Mouse (Mus musculus) intestine, postnatal 0 days (tissue): ENCODE data around the gene Dnm3. TPM values are rescaled to one million over a fixed set of nuclear protein-coding genes. Genes with fewer than 3 reads are reported as not detected.
A peak's percentile ranks its signal among the peaks of the same experiment; 100 is the strongest.

ENCODE experiments used
- ATAC-seq: fragments of 200-750 bp; cut with Nextera tagmentation; 2 replicates; pipeline ENCODE4 v1.8.0; 2017; ENCODE audit warnings: mild to moderate bottlenecking, moderate TSS enrichment, moderate library complexity
- H3K27ac ChIP-seq: fragments of 300-500 bp; sonication (generic); 2 replicates; pipeline ENCODE4 v1.5.1; 2014; ENCODE audit warnings: mild to moderate bottlenecking, low read depth, low read length, moderate library complexity
- H3K27me3 ChIP-seq: fragments of 300-500 bp; sonication (generic); replicated peaks from 2 replicates; pipeline ENCODE4 v1.6.1; 2014; ENCODE audit warnings: low read length, mixed read lengths; ENCODE audit not compliant: control insufficient read depth, insufficient read depth
- H3K36me3 ChIP-seq: fragments of 300-500 bp; sonication (generic); 2 replicates; pipeline ENCODE4 v1.6.1; 2014; ENCODE audit warnings: mild to moderate bottlenecking, moderate library complexity; ENCODE audit not compliant: control insufficient read depth, insufficient read depth
- H3K4me1 ChIP-seq: fragments of 300-500 bp; sonication (generic); replicated peaks from 2 replicates; pipeline ENCODE4 v1.6.1; 2014; ENCODE audit warnings: antibody characterized with exemption, low read length, mixed read lengths; ENCODE audit not compliant: control insufficient read depth, insufficient read depth
- H3K4me2 ChIP-seq: fragments of 300-500 bp; sonication (generic); replicated peaks from 2 replicates; pipeline ENCODE4 v1.6.1; 2014; ENCODE audit warnings: low read depth, mild to moderate bottlenecking, moderate library complexity
- H3K4me3 ChIP-seq: fragments of 300-500 bp; sonication (generic); 2 replicates; pipeline ENCODE4 v1.5.1; 2014; ENCODE audit warnings: low read depth, low read length
- H3K9ac ChIP-seq: fragments of 300-500 bp; sonication (generic); 2 replicates; pipeline ENCODE4 v1.6.1; 2014; ENCODE audit warnings: mild to moderate bottlenecking, low read depth, low read length
- H3K9me3 ChIP-seq: fragments of 300-500 bp; sonication (generic); 2 replicates; pipeline ENCODE4 v1.6.1; 2016; ENCODE audit warnings: mixed run types; ENCODE audit not compliant: control insufficient read depth
- CTCF ChIP-seq: sonication (generic); IDR thresholded peaks from 2 replicates; pipeline ENCODE4 v1.5.1; 2016; ENCODE audit warnings: low read depth, mild to moderate bottlenecking, control low read depth, antibody characterized with exemption, moderate library complexity
- WGBS: fragments of 180-500 bp; shearing (Covaris S2); extraction: QIAGEN DNeasy Blood & Tissue Kit; methylation state at CpG from one replicate; pipeline ENCODE4 v1.1.7; 2014; 5-methylcytosine and 5-hydroxymethylcytosine counted together
- polyA plus RNA-seq: library from polyadenylated mRNA; unstranded; fragments of >200 nt; fragmentation: Nextera tagmentation; extraction: Ambion mirVana; gene quantifications from 2 replicates; pipeline ENCODE4 v1.2.1, GENCODE M21; 2015

Gene Dnm3
- polyA plus RNA-seq, 1 experiment from 2014 or later: 5.6 TPM

DNA sequence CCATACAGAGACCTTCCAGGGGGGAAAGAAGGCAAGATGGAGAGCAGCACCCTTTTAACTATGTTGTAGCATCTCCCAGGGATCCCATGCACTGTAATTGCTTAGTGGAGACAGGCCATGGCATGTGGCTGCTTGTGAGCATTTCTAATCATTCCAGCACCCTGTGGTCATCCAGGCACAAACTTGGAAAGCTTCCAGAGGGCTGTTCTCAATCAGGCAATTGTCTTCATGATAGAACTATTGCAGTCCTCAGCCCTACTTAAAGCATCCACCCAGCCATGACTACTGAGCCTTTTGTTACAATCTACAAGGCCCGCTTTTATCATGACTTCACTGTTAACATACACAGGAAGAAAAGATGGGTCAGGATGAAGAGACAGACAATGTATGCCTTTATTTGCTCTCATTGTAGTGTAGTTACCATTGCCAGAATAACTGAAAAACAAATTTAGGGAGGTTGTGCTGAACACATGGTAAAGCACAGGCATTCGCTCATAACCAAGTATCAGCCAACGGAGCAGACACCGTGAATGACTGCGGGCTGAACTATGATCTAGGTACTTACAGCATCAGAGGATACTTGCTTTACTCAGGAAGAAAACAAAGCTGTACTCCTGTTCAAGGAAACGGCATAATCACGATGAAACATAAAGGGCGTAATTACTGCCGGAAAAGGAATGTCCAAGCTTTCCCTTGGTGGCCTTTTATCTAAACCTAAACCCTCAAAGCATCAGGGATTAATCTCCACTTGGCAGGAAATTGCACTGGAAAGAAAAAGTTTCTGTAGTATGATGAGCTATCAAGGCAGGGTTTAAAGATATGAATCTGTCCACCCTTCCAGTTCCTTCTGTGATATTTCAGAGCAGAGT, 280.8 kb downstream of the Dnm3 start:
- TF ChIP-seq CTCF: no peak
- no peaks in the 10 kb centered on the region for H3K4me1 ChIP-seq
- no peaks in the 10 kb centered on the region for H3K36me3 ChIP-seq
- no peak overlapping the region for H3K4me3 ChIP-seq
- no peak overlapping the region for H3K4me2 ChIP-seq
- no peak overlapping the region for H3K27ac ChIP-seq
- no peak overlapping the region for H3K9ac ChIP-seq
- no peaks in the 10 kb centered on the region for H3K9me3 ChIP-seq
- ATAC-seq: no peak
- 78% methylated on average over 9 of the region's 9 CpGs for WGBS
- no peaks in the 10 kb centered on the region for H3K27me3 ChIP-seq

- Histone ChIP-seq H3K4me3 (no peak overlapping the region), H3K4me2 (no peak overlapping the region), H3K27me3 (no peaks in the 10 kb centered on the region), H3K9ac (no peak overlapping the region), H3K36me3 (no peaks in the 10 kb centered on the region), H3K27ac (no peak overlapping the region), H3K4me1 (0 out of 2 replicates have a peak, but pooled peaks cover 4% of the 10 kb centered on the region), H3K9me3 (no peaks in the 10 kb centered on the region)
- WGBS: 85% methylated on average over 4 of the region's 4 CpGs
- no peak for ATAC-seq
- no peak for TF ChIP-seq CTCF
Observed at GRCm38 (mm10) chr1:162188744-162189143, 289.1 kb downstream of the Dnm3 start.

DNA sequence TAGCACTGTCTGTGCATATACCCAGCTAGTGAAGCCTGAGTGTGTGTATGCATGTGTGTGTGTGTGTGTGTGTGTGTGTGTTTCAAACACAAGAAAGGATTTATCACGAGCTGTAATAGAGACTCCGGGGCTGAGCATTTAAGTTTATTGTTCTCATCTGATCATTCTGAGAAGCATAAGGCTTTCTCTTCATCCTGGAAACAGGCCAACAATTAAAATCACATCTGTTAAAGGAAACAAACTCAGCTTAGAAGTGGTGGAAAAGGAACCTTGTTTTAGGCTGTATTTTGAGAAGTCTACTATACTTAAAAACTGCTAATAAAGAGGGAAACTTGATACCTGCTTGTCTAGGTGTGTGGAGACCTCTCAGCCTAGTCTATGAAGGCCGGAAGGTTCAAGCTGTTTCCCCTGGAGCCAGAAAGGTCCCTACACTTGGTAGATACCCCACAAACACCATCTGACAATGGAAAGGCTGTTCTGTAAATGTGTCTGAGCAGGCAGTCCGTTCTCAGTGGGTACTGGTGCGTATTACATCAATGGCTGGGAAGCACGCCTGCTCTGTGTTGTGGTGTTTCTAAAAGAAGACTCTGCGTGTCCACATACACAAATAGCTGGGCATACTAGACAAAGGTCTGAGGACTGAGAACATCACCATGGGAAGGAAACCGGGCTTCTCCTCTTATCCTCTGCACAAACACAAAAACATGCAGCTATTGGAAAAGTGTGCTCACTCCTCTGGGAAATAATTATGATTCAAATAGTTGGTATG, 290.3 kb downstream of the Dnm3 start:
- H3K4me2 ChIP-seq: no peak overlapping the region

DNA sequence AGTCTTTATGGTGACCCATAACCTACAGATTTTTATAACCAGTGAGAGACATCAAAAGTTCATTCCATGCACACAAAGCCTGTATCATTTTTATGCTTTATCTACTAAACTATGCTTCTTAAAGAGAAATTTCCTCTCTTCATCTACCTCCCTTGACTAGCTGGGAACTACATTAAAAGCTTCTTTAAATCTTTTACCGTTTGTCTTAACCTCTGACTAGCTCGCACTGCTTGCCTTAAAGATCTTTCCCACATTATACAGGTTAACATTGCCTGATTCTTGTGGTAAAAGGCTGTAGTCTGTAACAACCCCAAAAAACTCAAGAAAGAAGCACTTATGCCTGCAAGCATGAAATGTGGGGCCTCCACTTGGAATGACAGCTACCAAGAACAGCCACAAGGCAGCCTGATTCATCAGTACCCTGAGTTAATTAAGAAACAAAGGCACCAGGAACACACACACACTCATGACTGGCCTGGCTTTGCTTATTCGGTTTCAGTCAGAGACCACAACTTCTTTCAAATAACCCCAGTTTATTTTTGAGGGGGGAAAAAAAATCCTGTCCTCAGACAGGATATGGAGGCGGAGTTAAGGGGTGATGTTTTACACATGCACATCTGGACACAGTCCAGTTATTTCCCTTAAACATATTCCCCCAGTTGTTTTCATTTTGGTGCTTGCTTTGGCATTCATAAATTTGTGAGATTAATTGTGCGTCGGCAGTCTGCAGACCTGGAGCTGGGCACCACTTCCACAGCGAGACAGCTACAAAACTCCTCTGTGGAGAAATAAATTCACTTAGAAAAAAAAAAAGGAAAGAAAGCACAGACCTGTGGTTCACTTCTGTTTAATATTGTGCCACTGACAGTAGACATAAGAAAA, 291.1 kb downstream of the Dnm3 start:
- Histone ChIP-seq H3K27me3 (no peaks in the 10 kb centered on the region), H3K9ac (no peak overlapping the region), H3K4me2 (no peak overlapping the region), H3K27ac (peak overlapping the region; percentile 1; the same call in 1 of the 2 replicates), H3K36me3 (no peaks in the 10 kb centered on the region), H3K4me1 (0 out of 2 replicates have a peak, but pooled peaks cover 4% of the 10 kb centered on the region), H3K9me3 (no peaks in the 10 kb centered on the region), H3K4me3 (no peak overlapping the region)
- peak; percentile 19; the same call in 1 of the 2 replicates for ATAC-seq
- WGBS: 57% methylated on average over 7 of the region's 7 CpGs
- TF ChIP-seq CTCF: no peak

More for the DNA sequence above, 290.3 kb downstream of the Dnm3 start:
- H3K27ac ChIP-seq: peak overlapping the region; percentile 22; the same call in 1 of the 2 replicates
- no peaks in the 10 kb centered on the region for H3K27me3 ChIP-seq
- H3K9me3 ChIP-seq: no peaks in the 10 kb centered on the region
- 0 out of 2 replicates have a peak, but pooled peaks cover 4% of the 10 kb centered on the region for H3K4me1 ChIP-seq
- no peaks in the 10 kb centered on the region for H3K36me3 ChIP-seq
- H3K9ac ChIP-seq: no peak overlapping the region
- no peak for ATAC-seq
- H3K4me3 ChIP-seq: no peak overlapping the region
- TF ChIP-seq CTCF: no peak
- WGBS: 50% methylated on average over 8 of the region's 8 CpGs

DNA sequence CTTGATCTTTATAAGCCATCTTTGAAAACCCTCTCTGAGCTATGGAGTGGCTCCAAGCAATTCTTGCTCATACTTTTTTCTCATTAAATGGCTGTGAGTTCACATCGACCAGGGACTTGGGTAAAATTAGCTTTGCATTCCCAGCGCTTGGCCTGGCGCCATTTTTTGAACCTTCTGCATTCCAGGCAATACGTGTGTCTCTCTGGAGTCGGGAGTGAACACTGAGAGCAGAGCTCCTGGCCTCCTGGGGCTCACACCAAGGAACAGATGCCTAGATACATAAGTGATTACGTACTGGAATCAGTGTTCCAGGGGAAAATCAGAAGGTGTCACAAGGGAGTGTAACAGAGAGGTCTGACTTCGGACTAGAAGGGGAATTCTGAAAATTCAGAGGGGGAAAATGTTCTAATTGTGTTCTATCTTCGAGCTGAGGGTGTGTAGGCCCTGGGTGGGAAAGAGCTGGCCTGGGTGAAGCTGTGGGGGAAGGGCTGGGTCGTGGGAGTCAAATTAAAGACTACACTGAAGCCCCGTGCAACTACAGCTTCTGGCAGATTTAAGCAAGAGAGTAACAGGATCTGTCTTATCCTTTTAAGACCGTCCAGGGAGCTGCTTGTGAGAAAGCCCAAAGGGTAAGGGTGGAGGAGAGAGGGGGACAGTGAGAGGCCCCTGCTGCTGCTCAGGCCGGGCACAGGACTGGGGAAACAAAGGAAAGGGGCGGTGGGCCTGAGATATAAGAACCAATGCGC, 293.7 kb downstream of the Dnm3 start:
- TF ChIP-seq CTCF: no peak
- no peaks in the 10 kb centered on the region for H3K27me3 ChIP-seq
- H3K9ac ChIP-seq: no peak overlapping the region
- no peak overlapping the region; the same call in 1 of the 2 replicates for H3K27ac ChIP-seq
- H3K4me2 ChIP-seq: no peak overlapping the region
- ATAC-seq: no peak
- 56% methylated on average over 14 of the region's 14 CpGs for WGBS
- H3K4me1 ChIP-seq: 0 out of 2 replicates have a peak, but pooled peaks cover 4% of the 10 kb centered on the region
- no peaks in the 10 kb centered on the region for H3K9me3 ChIP-seq
- H3K36me3 ChIP-seq: no peaks in the 10 kb centered on the region
- no peak overlapping the region for H3K4me3 ChIP-seq
